Mouse (Mus musculus): ENCODE results near the gene Nol3.

DNA sequence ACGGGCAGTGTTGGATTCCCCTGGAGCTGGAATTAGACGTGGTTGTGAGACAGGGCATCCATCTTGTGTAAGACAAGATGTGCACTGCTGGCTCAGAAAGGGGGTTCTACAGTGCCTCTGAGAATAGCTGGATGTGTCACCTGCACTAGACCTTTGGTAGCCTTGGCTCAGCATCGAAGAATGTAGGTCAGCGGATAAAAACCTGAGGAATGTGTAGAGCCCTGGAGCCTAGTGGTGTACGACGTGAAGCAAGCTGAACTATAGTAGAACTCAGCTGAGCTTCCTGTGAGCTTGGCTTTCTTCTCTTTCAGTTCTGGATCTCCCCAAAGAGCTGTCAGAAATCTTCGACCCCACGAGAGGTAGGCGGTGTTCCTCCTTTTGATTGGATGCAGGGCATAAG, 27.9 kb downstream of the Nol3 start:
- TF ChIP-seq CTCF (IDR thresholded peaks at IDR 0.05; ENCODE audit: low read depth) (no peak), EP300 (optimal IDR thresholded peaks at IDR 0.05) (no peak)

Data from stomach, postnatal 0 days (tissue).